Mouse (Mus musculus): ENCODE data around the gene Abcb9. TPM values are rescaled to one million over a fixed set of nuclear protein-coding genes. Genes with fewer than 3 reads are reported as not detected.

The Abcb9 gene
- 1 to 10 TPM; 5.7 TPM for total RNA-seq (2021)
- long read RNA-seq, experiment 1, transcript Abcb9-201 (12 exons, 3,661 nt), result major isoform, 9 of 14 reads
- long read RNA-seq, experiment 1, partial matches to known transcripts, result 3 of 14 reads
- long read RNA-seq, experiment 1, other reads (novel, unspliced or antisense), result 2 of 14 reads
- long read RNA-seq, experiment 2, transcript Abcb9-201 (12 exons, 3,661 nt), result major isoform, 10 of 17 reads
- long read RNA-seq, experiment 2, partial matches to known transcripts, result 4 of 17 reads
- long read RNA-seq, experiment 2, other reads (novel, unspliced or antisense), result 2 of 17 reads

GRCm38 (mm10) chr5:124095596-124096232 is at the start of gene Abcb9:
Abcb9 (minus strand) TSS chr5:124095798.
- peak; percentile 95 for DNase-seq
- intact Hi-C loops (cut with DNase I; ENCODE audit: low total_unique reads), result no loop called here

GRCm38 (mm10) chr5:124138066-124138465 is 42.5 kb upstream of the Abcb9 start:
- intact Hi-C loops (cut with DNase I; ENCODE audit: low total_unique reads), result loop anchor here (10.0 kb wide), 1 partner anchor 247 kb away; no protein-coding TSS in a partner anchor
- no peak for DNase-seq

- DNase-seq, result no peak
- intact Hi-C loops (cut with DNase I; ENCODE audit: low total_unique reads), result loop anchor here (10.0 kb wide), 1 partner anchor 251 kb away; no protein-coding TSS in a partner anchor
Observed at GRCm38 (mm10) chr5:124134261-124134660, 38.7 kb upstream of the Abcb9 start.

- no peak for DNase-seq
- intact Hi-C loops (cut with DNase I; ENCODE audit: low total_unique reads), result no loop called here
Observed at GRCm38 (mm10) chr5:124125093-124125492, 29.5 kb upstream of the Abcb9 start.

- intact Hi-C loops (cut with DNase I; ENCODE audit: low total_unique reads), result no loop called here
Observed at GRCm38 (mm10) chr5:124122357-124122756, 26.8 kb upstream of the Abcb9 start.

GRCm38 (mm10) chr5:124119204-124119603 is 23.6 kb upstream of the Abcb9 start:
- intact Hi-C loops (cut with DNase I; ENCODE audit: low total_unique reads), result no loop called here
- DNase-seq, result no peak

More at GRCm38 (mm10) chr5:124122357-124122756, 26.8 kb upstream of the Abcb9 start:
- DNase-seq, result no peak

GRCm38 (mm10) chr5:124115990-124116845 is 20.6 kb upstream of the Abcb9 start, which contains the start of gene Arl6ip4:
Arl6ip4 (plus strand) TSS chr5:124116089.
- intact Hi-C loops (cut with DNase I; ENCODE audit: low total_unique reads), result no loop called here
- DNase-seq, result peak; percentile 71

GRCm38 (mm10) chr5:124115531-124115930 is 19.9 kb upstream of the Abcb9 start:
- intact Hi-C loops (cut with DNase I; ENCODE audit: low total_unique reads), result no loop called here
- DNase-seq, result no peak

GRCm38 (mm10) chr5:124114276-124115025 is 18.9 kb upstream of the Abcb9 start:
- no peak for DNase-seq
- intact Hi-C loops (cut with DNase I; ENCODE audit: low total_unique reads), result no loop called here

GRCm38 (mm10) chr5:124113030-124113429 is 17.4 kb upstream of the Abcb9 start:
- intact Hi-C loops (cut with DNase I; ENCODE audit: low total_unique reads), result no loop called here
- DNase-seq, result peak; percentile 51

- DNase-seq, result no peak
- intact Hi-C loops (cut with DNase I; ENCODE audit: low total_unique reads), result no loop called here
Observed at GRCm38 (mm10) chr5:124112531-124112930, 16.9 kb upstream of the Abcb9 start.

- DNase-seq, result peak; percentile 96
- intact Hi-C loops (cut with DNase I; ENCODE audit: low total_unique reads), result no loop called here
Observed at GRCm38 (mm10) chr5:124111742-124112497, 16.3 kb upstream of the Abcb9 start, which contains the start of gene Ogfod2. Ogfod2 (plus strand) TSS chr5:124112297.

GRCm38 (mm10) chr5:124111077-124111741 is 15.6 kb upstream of the Abcb9 start:
- no peak for DNase-seq

GRCm38 (mm10) chr5:124103552-124103951 is 8.0 kb upstream of the Abcb9 start:
- intact Hi-C loops (cut with DNase I; ENCODE audit: low total_unique reads), result no loop called here
- no peak for DNase-seq

More at GRCm38 (mm10) chr5:124111077-124111741, 15.6 kb upstream of the Abcb9 start:
- intact Hi-C loops (cut with DNase I; ENCODE audit: low total_unique reads), result no loop called here

GRCm38 (mm10) chr5:124103020-124103419 is 7.4 kb upstream of the Abcb9 start:
- intact Hi-C loops (cut with DNase I; ENCODE audit: low total_unique reads), result no loop called here
- no peak for DNase-seq

- DNase-seq, result no peak
- intact Hi-C loops (cut with DNase I; ENCODE audit: low total_unique reads), result no loop called here
Observed at GRCm38 (mm10) chr5:124102326-124102725, 6.7 kb upstream of the Abcb9 start.

- DNase-seq, result no peak
- intact Hi-C loops (cut with DNase I; ENCODE audit: low total_unique reads), result no loop called here
Observed at GRCm38 (mm10) chr5:124100128-124101044, 4.8 kb upstream of the Abcb9 start.
